Mouse (Mus musculus): ENCODE data around the gene Abce1. TPM values are rescaled to one million over a fixed set of nuclear protein-coding genes. Genes with fewer than 3 reads are reported as not detected.

Gene Abce1
- total RNA-seq, 2 experiments from 2014 or later, result 72.0 to 78.3 TPM

GRCm38 (mm10) chr8:79638001-79638706 is 73.4 kb downstream of the Abce1 start:
- TF ChIP-seq CTCF (conservative IDR thresholded peaks at IDR 0.05), result no peak
- DNase-seq (ENCODE audit: low spot score in 2 of 2), result no peak
- Histone ChIP-seq H3K4me3 (peak overlapping the region; percentile 89), H3K27ac (peak overlapping the region; percentile 95)

GRCm38 (mm10) chr8:79637237-79637636 is 74.3 kb downstream of the Abce1 start:
- no peak for TF ChIP-seq CTCF (conservative IDR thresholded peaks at IDR 0.05)
- Histone ChIP-seq H3K4me3 (no peak overlapping the region), H3K27ac (no peak overlapping the region)
- no peak for DNase-seq (ENCODE audit: low spot score in 2 of 2)

- Histone ChIP-seq H3K27ac (no peak overlapping the region), H3K4me3 (no peak overlapping the region)
- DNase-seq (ENCODE audit: low spot score in 2 of 2), result no peak
- TF ChIP-seq CTCF (conservative IDR thresholded peaks at IDR 0.05), result no peak
These were observed 75.4 kb downstream of the Abce1 start for GRCm38 (mm10) chr8:79636151-79636550.

GRCm38 (mm10) chr8:79635491-79635890 is 76.0 kb downstream of the Abce1 start:
- no peak for TF ChIP-seq CTCF (conservative IDR thresholded peaks at IDR 0.05)
- Histone ChIP-seq H3K4me3 (no peak overlapping the region), H3K27ac (no peak overlapping the region)
- DNase-seq (ENCODE audit: low spot score in 2 of 2), result no peak

Other genes starting within 250 kb of the Abce1 start
- gene Otud4, start 72.1 kb downstream of the Abce1 start, total RNA-seq (2021), result 10 to 100 TPM; 35.4 to 44.1 TPM
- 10 to 100 TPM in 1 of 2 experiments, 1 to 10 TPM in 1; 7.0 to 10.2 TPM for gene Anapc10, start 80 bp upstream of the Abce1 start, total RNA-seq (2021)

All from layer of hippocampus, adult 2 months (tissue).